Mouse (Mus musculus) lung, adult 2 months (tissue): ENCODE results near the gene Vav3.

ENCODE experiments used
- CTCF ChIP-seq: fragments of 200-500 bp; IDR thresholded peaks from 2 replicates; pipeline ENCODE4 v1.5.1; 2011; ENCODE audit warnings: mild to moderate bottlenecking, low read length, control low read depth; ENCODE audit not compliant: insufficient read depth
- POLR2A ChIP-seq: fragments of 200-500 bp; IDR thresholded peaks from 2 replicates; pipeline ENCODE4 v1.6.1; 2011; ENCODE audit warnings: low read depth, mild to moderate bottlenecking, control low read depth, low read length, borderline replicate concordance; ENCODE audit errors: extremely low read depth

DNA sequence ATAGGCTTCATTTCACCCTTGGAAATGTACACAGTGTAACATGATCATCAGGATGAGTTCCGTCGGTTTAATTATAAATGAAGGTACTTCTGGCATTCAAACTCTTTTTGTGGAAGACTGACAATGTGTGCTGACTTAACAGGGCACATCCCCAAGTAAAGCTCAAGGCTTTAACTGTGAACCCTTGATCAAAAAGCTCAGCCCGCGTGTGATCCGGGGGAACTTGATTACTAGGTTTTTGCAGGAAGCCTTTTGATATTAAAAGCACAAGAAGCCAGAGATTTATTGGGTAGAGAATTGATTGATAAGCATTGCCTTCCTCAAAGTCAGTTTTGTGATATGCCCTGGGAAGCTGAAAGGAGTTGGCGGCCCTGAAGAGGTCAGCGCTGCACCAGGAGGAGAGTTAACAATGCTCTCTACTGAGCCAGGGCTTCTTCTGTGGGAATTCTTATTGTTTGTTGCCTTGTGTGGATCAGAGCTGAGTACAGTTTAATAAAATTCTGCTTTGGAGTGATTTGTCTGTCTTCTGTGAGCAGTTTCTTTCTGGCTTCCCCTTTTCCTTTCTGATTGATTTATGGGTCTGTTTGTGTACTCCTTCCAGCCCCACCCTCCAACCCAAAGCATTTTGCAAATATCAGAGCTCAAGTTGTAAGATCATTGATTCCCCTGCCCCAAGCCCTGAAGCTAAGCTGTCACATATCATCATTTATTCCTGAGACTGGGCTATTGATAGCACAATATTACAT is 204.2 kb downstream of the Vav3 start:
- TF ChIP-seq POLR2A (no peak), CTCF (no peak)
